Mouse (Mus musculus) cerebellum, adult 2 months (tissue): ENCODE data around the gene Ap1g2. TPM values are rescaled to one million over a fixed set of nuclear protein-coding genes. Genes with fewer than 3 reads are reported as not detected.

Experiments
- DNase-seq, 2 experiments: peaks; one replicate each; pipeline ENCODE4 v3.0.0; 2021
- H3K27ac ChIP-seq: fragments of 200-500 bp; 2 replicates; pipeline ENCODE4 v1.5.1; 2012; ENCODE audit warnings: low read length, control low read depth, inconsistent platforms; ENCODE audit not compliant: insufficient read depth
- H3K27me3 ChIP-seq: fragments of 200-500 bp; 2 replicates; pipeline ENCODE4 v1.6.1; 2012; ENCODE audit warnings: inconsistent platforms, mild to moderate bottlenecking, low read length, moderate library complexity; ENCODE audit not compliant: control insufficient read depth, insufficient read depth
- H3K4me1 ChIP-seq: fragments of 200-500 bp; 2 replicates; pipeline ENCODE4 v1.6.1; 2011; ENCODE audit warnings: low read length; ENCODE audit not compliant: control insufficient read depth, insufficient read depth
- H3K4me3 ChIP-seq: fragments of 200-500 bp; replicated peaks from 2 replicates; pipeline ENCODE3; 2011; ENCODE audit warnings: mild to moderate bottlenecking, low read depth, low read length, control low read depth; ENCODE audit not compliant: insufficient read depth
- CTCF ChIP-seq: fragments of 200-500 bp; IDR thresholded peaks from 2 replicates; pipeline ENCODE4 v1.5.1; 2011; ENCODE audit warnings: low read depth, mild to moderate bottlenecking, control low read depth, low read length, moderate library complexity, borderline replicate concordance; ENCODE audit not compliant: insufficient read depth
- POLR2A ChIP-seq: fragments of 200-500 bp; IDR thresholded peaks from 2 replicates; pipeline ENCODE4 v1.6.1; 2011; ENCODE audit warnings: low read length, control low read depth, borderline replicate concordance; ENCODE audit not compliant: insufficient read depth
- WGBS: fragments of 180-500 bp; shearing (Covaris S2); methylation state at CpG from one replicate; pipeline ENCODE4 v1.1.7; 2018; 5-methylcytosine and 5-hydroxymethylcytosine counted together
- polyA plus RNA-seq: library from polyadenylated mRNA; depleted of rRNA; stranded (reverse); fragments of >200 nt; gene quantifications from 2 replicates; pipeline ENCODE4 v1.2.3, GENCODE M21; 2012

Gene Ap1g2
- polyA plus RNA-seq, 1 experiment, result 19.1 TPM

DNA sequence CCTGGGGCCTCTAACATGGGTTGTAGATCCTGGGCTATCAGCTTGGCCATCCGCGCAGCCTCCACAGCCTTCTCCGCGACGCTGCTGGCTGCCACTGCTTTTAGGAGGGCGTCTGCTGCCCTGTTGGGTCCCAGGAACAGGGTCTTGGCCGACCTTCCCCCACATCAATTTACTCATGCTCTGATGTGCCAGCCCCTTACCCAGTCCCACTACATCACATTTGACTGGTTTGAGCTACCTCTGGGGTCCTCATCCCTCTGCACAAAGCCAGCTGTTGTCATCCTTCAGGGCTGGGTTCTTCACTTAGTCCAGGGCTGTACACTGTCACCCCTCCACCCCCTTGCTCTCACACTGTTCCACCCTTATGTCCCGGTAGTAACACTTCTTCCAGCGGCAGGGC lies 3.7 kb upstream of the Ap1g2 start:
- H3K4me1 ChIP-seq, result peaks cover 53% of the 10 kb centered on the region
- no peak overlapping the region for H3K4me3 ChIP-seq
- TF ChIP-seq POLR2A (no peak), CTCF (no peak)
- H3K27me3 ChIP-seq, result no peaks in the 10 kb centered on the region
- peak in 1 of 2 experiments; percentile 27 for DNase-seq
- no peak overlapping the region for H3K27ac ChIP-seq
- 38% methylated on average over 9 of the region's 9 CpGs for WGBS

DNA sequence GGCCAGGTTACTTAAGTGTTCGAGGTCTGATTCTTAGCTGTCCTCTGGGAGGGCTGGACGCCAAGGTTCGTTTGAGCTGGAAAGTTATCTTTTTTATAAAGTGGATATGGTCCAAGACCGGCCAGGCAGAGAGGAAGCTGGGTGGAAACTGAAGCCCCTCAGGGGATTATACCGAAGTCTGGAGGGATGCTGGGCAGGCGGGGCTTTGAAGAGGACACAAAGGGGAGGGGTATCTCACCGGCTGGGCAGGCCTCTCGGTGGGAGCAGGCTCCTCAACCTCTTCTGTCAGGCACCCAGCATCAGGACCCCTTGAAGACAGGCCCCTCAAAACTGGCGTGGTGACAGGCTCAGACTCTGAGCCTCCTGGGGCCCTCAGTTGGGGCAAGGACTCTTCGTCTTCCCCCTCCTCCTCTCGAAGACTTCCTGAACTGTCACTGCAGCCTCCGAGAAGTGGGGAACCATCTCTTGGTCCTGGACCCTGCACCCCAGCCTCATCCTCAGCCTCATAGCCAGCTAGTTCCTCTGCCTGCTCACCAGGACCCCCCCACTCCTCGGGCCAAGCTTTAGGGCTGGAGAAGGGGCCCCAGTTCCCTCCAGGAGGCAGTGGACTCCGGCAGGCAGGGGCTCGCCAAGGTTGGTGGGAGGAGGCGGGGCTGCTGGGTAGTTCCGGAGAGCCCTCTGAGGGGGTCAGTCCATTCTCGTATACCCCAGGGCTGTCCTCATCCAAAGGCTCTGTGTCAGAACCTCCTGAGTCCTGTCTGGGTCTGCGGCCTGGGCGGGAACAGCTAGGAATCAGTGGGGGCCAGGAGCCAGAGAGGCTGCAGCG lies 2.9 kb upstream of the Ap1g2 start:
- peak; percentile 42 to 52 for DNase-seq
- no peak for TF ChIP-seq POLR2A
- TF ChIP-seq CTCF, result no peak
- H3K27me3 ChIP-seq, result no peaks in the 10 kb centered on the region
- no peak overlapping the region for H3K4me3 ChIP-seq
- H3K4me1 ChIP-seq, result peaks cover 53% of the 10 kb centered on the region
- H3K27ac ChIP-seq, result peak overlapping the region; percentile 71
- WGBS, result 15% methylated on average over 21 of the region's 21 CpGs

GRCm38 (mm10) chr14:55108202-55108870 lies 1.9 kb upstream of the Ap1g2 start:
- Histone ChIP-seq H3K4me1 (peaks cover 50% of the 10 kb centered on the region), H3K4me3 (no peak overlapping the region), H3K27me3 (no peaks in the 10 kb centered on the region), H3K27ac (peak overlapping the region; percentile 88)
- TF ChIP-seq POLR2A (no peak), CTCF (no peak)
- WGBS, result 4% methylated on average over 9 of the region's 9 CpGs
- DNase-seq, result peak; percentile 69 to 84

DNA sequence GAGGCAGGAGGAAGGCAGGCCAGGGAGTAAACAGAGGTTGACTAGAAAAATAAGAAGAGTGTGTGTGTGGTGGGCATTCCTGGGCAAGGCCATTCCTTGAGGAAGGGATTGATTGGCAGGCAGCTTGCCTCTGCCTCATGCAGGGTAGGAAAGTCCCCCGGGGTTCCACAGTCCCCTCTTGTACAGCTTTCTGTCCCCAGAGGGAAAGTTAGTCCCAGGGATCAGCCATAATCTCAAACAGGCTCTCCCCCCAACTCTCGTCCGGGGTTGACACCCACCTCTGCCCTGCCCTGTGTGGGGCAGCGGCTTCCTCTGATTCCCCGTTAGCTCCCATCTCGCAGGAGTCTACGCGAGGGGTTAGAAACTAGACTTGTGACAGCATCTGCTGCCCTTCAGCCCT lies 597 bp upstream of the Ap1g2 start:
- TF ChIP-seq CTCF, result no peak
- TF ChIP-seq POLR2A, result no peak
- H3K27me3 ChIP-seq, result no peaks in the 10 kb centered on the region
- 0 out of 2 replicates have a peak overlapping the region, but pooled peaks have one; percentile 88 for H3K27ac ChIP-seq
- no peak overlapping the region for H3K4me3 ChIP-seq
- peaks cover 52% of the 10 kb centered on the region for H3K4me1 ChIP-seq
- DNase-seq, result no peak
- WGBS, result 63% methylated on average over 8 of the region's 8 CpGs

- WGBS, result 13% methylated on average over 7 of the region's 7 CpGs
- no peak overlapping the region for H3K27ac ChIP-seq
- peaks cover 46% of the 10 kb centered on the region for H3K4me1 ChIP-seq
Observed at GRCm38 (mm10) chr14:55105386-55105785, 1.0 kb downstream of the Ap1g2 start.

GRCm38 (mm10) chr14:55104365-55104764 lies 2.0 kb downstream of the Ap1g2 start:
- no peak for TF ChIP-seq POLR2A
- no peak for TF ChIP-seq CTCF
- Histone ChIP-seq H3K4me1 (peaks cover 36% of the 10 kb centered on the region), H3K27me3 (no peaks in the 10 kb centered on the region), H3K4me3 (no peak overlapping the region), H3K27ac (no peak overlapping the region)
- no peak for DNase-seq
- WGBS, result 89% methylated on average over 18 of the region's 18 CpGs

More at GRCm38 (mm10) chr14:55105386-55105785, 1.0 kb downstream of the Ap1g2 start:
- DNase-seq, result no peak
- TF ChIP-seq CTCF (no peak), POLR2A (no peak)
- Histone ChIP-seq H3K27me3 (no peaks in the 10 kb centered on the region), H3K4me3 (no peak overlapping the region)

GRCm38 (mm10) chr14:55102253-55102785 lies 4.1 kb downstream of the Ap1g2 start:
- peaks cover 19% of the 10 kb centered on the region for H3K4me1 ChIP-seq
- H3K4me3 ChIP-seq, result no peak overlapping the region
- H3K27ac ChIP-seq, result no peak overlapping the region
- 23% methylated on average over 15 of the region's 15 CpGs for WGBS
- H3K27me3 ChIP-seq, result no peaks in the 10 kb centered on the region
- TF ChIP-seq CTCF (no peak), POLR2A (no peak)
- peak in 1 of 2 experiments; percentile 52 for DNase-seq
